ENCODE assay signal across 20 mouse cellular contexts in the genomic region with DNA sequence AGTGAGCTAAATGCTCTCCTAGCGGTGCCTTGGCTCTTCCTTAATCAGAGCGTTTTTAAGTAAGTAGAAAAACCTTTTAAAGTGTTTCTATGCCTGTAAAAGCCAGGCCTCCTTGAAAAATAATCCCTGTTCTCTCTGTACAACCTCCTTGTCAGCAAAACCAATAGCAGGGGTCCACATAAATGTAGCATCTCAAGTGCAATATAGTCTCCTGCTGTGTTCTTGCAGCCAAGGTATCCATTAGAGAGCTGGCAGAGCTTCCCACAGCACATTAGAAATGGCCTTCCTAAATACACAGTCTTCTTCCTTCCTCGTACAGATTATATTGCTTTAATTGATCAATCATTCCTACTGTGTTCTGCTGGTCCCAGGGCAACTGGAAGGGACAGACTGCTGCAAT.
"Had no signal": no experiment of that assay in that cellular context is flagged by ENCODE, and none has a peak within 500 bp of the region (broad histone marks: within the 10 kb centered on the region; RNA-seq: fewer than 3 reads in every experiment).

No protein-coding gene starts in this region.

- H3K4me2 ChIP-seq: kidney, embryonic 15.5 days; liver, embryonic 11.5 days; lung, embryonic 14.5 days; midbrain, embryonic 12.5 days had no signal

- H3K36me3 ChIP-seq: kidney, embryonic 15.5 days; midbrain, embryonic 12.5 days had no signal

- DNase-seq: kidney, adult 11 months; kidney, adult 8-10 months; kidney, postnatal 10 days; kidney, postnatal 36 days; layer of hippocampus, postnatal 36 days; liver, postnatal 0 days; lung, embryonic 14.5 days; right cerebral cortex, adult 18-20 months; right cerebral cortex, postnatal 25 days; spleen, adult 18-20 months; thymus, adult 2 months; thymus, postnatal 14 days; thymus, postnatal 4 days had no signal

- H3K9me3 ChIP-seq: kidney, embryonic 15.5 days; midbrain, embryonic 12.5 days had no signal

- H3K4me1 ChIP-seq: kidney, embryonic 15.5 days; midbrain, embryonic 12.5 days had no signal

- H3K9ac ChIP-seq: kidney, embryonic 15.5 days; liver, embryonic 14.5 days; liver, postnatal 0 days; lung, embryonic 14.5 days; midbrain, embryonic 12.5 days had no signal

- H3K27me3 ChIP-seq: kidney, embryonic 15.5 days; midbrain, embryonic 12.5 days had no signal

- H3K27ac ChIP-seq: kidney, embryonic 15.5 days; left cerebral cortex, adult 2 months; liver, embryonic 14.5 days; macrophage; midbrain, embryonic 12.5 days had no signal

- ATAC-seq: liver, postnatal 0 days; lung, postnatal 0 days had no signal

- H3K4me3 ChIP-seq: kidney, embryonic 15.5 days; left cerebral cortex, adult 2 months; midbrain, embryonic 12.5 days had no signal
